Mouse (Mus musculus): ENCODE results near the gene Mpp6.

The Mpp6 gene

DNA sequence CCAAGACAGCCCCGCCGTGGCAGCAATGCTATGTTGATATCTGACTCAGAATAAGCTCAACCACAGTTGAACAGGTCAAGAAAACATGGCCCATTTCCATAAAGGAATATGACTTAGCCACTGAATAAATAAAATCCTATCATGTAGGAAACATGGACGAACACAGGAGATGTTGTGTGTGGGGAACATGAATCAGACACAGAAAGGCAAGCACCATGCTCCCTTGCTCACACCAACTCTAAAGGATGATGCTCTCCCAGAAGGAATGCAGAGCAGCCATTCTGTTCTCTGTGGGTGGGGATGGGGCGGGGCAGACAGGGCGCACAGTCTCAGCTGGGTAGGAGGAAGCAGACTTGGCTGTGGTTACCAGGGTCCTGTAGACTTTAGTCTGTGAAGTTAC, 115.2 kb downstream of the Mpp6 start:
- no peaks in the 10 kb centered on the region for H3K36me3 ChIP-seq (ENCODE audit: control insufficient read depth, insufficient read depth, low read length, poor library complexity, severe bottlenecking)
- DNase-seq (ENCODE audit: low read depth, low spot score) = no peak
- no peaks in the 10 kb centered on the region for H3K27me3 ChIP-seq (ENCODE audit: control insufficient read depth, insufficient read depth, low read length, poor library complexity, severe bottlenecking)

DNA sequence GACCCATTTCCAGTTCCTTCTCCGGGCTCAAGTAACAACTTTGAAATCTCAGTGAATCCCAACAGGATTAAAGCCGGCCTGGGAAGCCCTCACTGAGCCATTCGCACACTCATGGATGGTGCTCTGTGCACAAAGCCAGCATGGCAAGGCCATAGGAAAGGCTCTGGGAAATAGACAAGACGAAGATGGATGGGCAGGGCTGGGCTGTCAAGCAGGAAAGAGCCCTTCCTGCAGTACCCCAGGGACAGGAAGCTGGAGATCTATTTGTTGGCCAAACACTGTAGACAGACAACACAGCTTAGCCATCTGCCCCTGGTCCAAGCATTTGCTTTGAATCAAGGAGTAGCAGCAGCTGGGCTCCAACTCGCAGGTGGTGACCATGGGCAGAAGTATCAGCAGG, 118.1 kb downstream of the Mpp6 start:
- DNase-seq (ENCODE audit: low read depth, low spot score) = no peak
- H3K36me3 ChIP-seq (ENCODE audit: control insufficient read depth, insufficient read depth, low read length, poor library complexity, severe bottlenecking) = no peaks in the 10 kb centered on the region
- no peaks in the 10 kb centered on the region for H3K27me3 ChIP-seq (ENCODE audit: control insufficient read depth, insufficient read depth, low read length, poor library complexity, severe bottlenecking)

DNA sequence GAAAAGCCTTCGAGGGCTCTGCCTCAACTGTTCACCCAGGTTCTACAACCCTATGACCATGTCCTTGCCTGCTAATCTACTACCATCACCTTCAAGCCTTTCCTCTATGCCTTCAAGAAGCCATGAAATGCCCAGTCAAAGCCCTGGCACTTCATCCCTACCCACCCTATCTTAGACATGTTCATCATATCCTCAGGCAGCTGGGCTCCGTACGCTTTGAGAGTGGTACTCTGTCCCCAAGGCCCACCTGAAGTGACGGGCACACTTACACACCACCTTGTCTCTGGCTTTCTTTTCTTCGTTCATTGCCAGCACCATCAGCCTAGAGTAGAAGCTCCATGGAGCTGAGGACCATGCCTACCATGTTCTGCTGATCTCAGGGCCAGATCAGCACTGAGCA, 121.2 kb downstream of the Mpp6 start:
- no peak for DNase-seq (ENCODE audit: low read depth, low spot score)
- Histone ChIP-seq H3K36me3 (ENCODE audit: control insufficient read depth, insufficient read depth, low read length, poor library complexity, severe bottlenecking) (no peaks in the 10 kb centered on the region), H3K27me3 (ENCODE audit: control insufficient read depth, insufficient read depth, low read length, poor library complexity, severe bottlenecking) (no peaks in the 10 kb centered on the region)

DNA sequence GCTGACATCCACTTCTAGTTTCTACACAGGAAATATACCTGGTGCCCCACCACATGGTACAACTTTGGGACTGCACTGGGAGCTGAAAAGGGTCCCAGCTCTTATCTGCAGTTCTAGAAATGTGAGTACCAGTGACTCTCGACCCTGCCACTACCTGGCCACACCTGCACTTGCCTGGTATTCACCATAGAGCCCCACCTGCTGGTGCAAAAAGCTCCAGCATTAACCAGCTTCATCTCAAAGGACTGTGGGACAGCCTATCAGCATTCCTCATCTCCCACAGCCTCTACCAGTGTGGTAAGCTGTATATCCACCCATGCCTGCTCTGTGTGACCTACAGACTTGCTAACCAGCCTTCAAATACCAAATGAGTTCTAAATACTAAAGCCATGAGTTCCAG, 122.9 kb downstream of the Mpp6 start:
- Histone ChIP-seq H3K36me3 (ENCODE audit: control insufficient read depth, insufficient read depth, low read length, poor library complexity, severe bottlenecking) (no peaks in the 10 kb centered on the region), H3K27me3 (ENCODE audit: control insufficient read depth, insufficient read depth, low read length, poor library complexity, severe bottlenecking) (no peaks in the 10 kb centered on the region)
- no peak for DNase-seq (ENCODE audit: low read depth, low spot score)

DNA sequence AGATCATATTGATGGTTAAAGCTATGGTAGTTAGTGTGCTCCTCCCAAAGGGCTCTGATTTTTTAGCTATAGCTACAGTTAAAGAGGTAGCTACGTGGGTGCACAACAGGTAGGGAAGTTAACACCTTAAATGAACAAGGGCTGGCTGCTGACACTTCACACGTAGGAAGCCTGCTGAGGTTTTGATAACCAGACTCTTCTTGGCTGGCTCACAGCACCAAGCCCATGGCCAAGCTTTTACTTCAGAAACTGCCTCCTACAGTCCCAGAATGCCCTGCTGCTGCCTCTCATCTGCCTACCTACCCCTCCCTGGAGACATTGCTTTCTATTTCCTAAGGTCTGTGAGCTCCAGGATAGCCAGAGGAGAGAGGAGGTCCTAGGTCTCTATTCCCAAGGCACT, 127.9 kb downstream of the Mpp6 start:
- Histone ChIP-seq H3K27me3 (ENCODE audit: control insufficient read depth, insufficient read depth, low read length, poor library complexity, severe bottlenecking) (no peaks in the 10 kb centered on the region), H3K36me3 (ENCODE audit: control insufficient read depth, insufficient read depth, low read length, poor library complexity, severe bottlenecking) (no peaks in the 10 kb centered on the region)
- DNase-seq (ENCODE audit: low read depth, low spot score) = no peak

- H3K36me3 ChIP-seq (ENCODE audit: control insufficient read depth, insufficient read depth, low read length, poor library complexity, severe bottlenecking) = no peaks in the 10 kb centered on the region
- DNase-seq (ENCODE audit: low read depth, low spot score) = no peak
- H3K27me3 ChIP-seq (ENCODE audit: control insufficient read depth, insufficient read depth, low read length, poor library complexity, severe bottlenecking) = no peaks in the 10 kb centered on the region
Observed at GRCm38 (mm10) chr6:50239902-50240301, 129.9 kb downstream of the Mpp6 start.

DNA sequence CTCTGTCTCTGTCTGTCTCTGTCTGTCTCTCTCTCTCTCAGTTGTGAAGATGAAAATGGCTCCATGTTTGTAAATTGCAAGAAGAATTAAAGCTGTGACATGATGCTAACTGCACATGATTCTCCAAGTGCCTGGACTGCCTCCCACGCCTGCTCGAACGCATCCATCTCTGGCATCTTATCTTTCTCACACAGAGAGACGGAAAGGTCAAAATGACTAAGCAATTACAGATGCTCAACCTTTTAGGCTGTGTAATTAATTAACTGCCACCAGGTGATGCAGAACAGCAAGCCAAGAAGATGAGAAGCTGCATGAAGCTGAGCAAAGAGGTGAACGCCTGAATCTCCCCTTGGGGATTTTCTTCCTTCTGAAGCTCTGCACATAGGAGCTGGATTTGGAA, 130.4 kb downstream of the Mpp6 start:
- no peaks in the 10 kb centered on the region for H3K36me3 ChIP-seq (ENCODE audit: control insufficient read depth, insufficient read depth, low read length, poor library complexity, severe bottlenecking)
- no peak for DNase-seq (ENCODE audit: low read depth, low spot score)

GRCm38 (mm10) chr6:50244126-50244525, 134.1 kb downstream of the Mpp6 start:
- H3K27me3 ChIP-seq (ENCODE audit: control insufficient read depth, insufficient read depth, low read length, poor library complexity, severe bottlenecking) = no peaks in the 10 kb centered on the region
- DNase-seq (ENCODE audit: low read depth, low spot score) = no peak
- H3K36me3 ChIP-seq (ENCODE audit: control insufficient read depth, insufficient read depth, low read length, poor library complexity, severe bottlenecking) = no peaks in the 10 kb centered on the region

More for the DNA sequence above, 130.4 kb downstream of the Mpp6 start:
- no peaks in the 10 kb centered on the region for H3K27me3 ChIP-seq (ENCODE audit: control insufficient read depth, insufficient read depth, low read length, poor library complexity, severe bottlenecking)

DNA sequence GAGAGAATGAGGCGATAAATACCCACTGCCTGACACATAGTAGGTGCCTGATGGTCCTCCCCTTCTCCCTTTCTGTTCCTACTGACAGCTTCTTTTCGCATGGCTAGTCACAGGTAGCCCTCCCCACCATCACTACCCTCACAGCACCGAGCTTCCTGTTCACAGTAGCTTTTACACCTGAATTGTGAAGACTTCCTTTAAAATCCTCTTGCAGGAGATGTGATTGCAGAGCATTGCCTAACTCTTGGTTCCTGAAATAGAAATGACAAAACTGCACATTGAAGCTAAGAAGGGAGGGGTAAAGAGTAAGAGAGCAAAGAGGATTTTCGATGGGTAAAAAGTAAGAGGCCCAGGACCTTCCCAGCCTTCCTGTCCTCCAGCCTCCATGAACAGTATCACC, 134.9 kb downstream of the Mpp6 start:
- Histone ChIP-seq H3K36me3 (ENCODE audit: control insufficient read depth, insufficient read depth, low read length, poor library complexity, severe bottlenecking) (no peaks in the 10 kb centered on the region), H3K27me3 (ENCODE audit: control insufficient read depth, insufficient read depth, low read length, poor library complexity, severe bottlenecking) (no peaks in the 10 kb centered on the region)
- no peak for DNase-seq (ENCODE audit: low read depth, low spot score)

GRCm38 (mm10) chr6:50247356-50247755, 137.3 kb downstream of the Mpp6 start:
- H3K36me3 ChIP-seq (ENCODE audit: control insufficient read depth, insufficient read depth, low read length, poor library complexity, severe bottlenecking) = no peaks in the 10 kb centered on the region
- DNase-seq (ENCODE audit: low read depth, low spot score) = no peak
- no peaks in the 10 kb centered on the region for H3K27me3 ChIP-seq (ENCODE audit: control insufficient read depth, insufficient read depth, low read length, poor library complexity, severe bottlenecking)

DNA sequence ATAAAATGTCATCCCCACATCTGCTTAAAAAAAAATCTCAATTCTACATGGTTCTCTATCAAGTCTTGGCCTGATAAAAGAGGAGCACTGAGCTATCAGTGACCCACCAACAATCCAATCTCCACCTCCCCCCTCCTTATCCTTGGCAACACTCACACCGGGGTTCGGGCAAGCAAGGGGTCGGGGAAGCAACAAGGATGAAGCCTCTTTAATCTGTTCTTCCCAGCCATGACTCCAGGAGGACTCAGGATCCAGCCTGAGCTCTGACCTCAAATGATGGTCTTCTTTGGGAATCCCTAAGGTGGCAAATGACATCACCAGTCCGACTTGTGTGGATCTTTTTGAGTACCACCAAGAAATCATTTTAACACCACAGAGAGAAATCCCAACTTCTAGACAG, 137.8 kb downstream of the Mpp6 start:
- no peaks in the 10 kb centered on the region for H3K36me3 ChIP-seq (ENCODE audit: control insufficient read depth, insufficient read depth, low read length, poor library complexity, severe bottlenecking)
- DNase-seq (ENCODE audit: low read depth, low spot score) = no peak

More for the DNA sequence above, 137.8 kb downstream of the Mpp6 start:
- H3K27me3 ChIP-seq (ENCODE audit: control insufficient read depth, insufficient read depth, low read length, poor library complexity, severe bottlenecking) = no peaks in the 10 kb centered on the region

Measured in splenic B cell, adult 2 months (primary cell).